Mouse (Mus musculus): ENCODE data around the gene Clcc1. TPM values are rescaled to one million over a fixed set of nuclear protein-coding genes. Genes with fewer than 3 reads are reported as not detected.

Gene Clcc1
- total RNA-seq (2012; rRNA removed) = 38.0 and 43.0 TPM in 2 replicates
- 10 to 100 TPM in 1 of 2 experiments, not detected in 1; 25.9 TPM for polyA plus RNA-seq (2012; ENCODE audit: insufficient read depth in 1 of 2, insufficient read length in 2 of 2, low read depth in 1 of 2, low replicate concordance in 2 of 2, missing spikeins in 1 of 2)

GRCm38 (mm10) chr3:108653710-108654379 lies at the start of gene Clcc1:
Clcc1 (plus strand) TSS chr3:108653913.
- peak within 1 kb of the TSS; percentile 86 for H3K27ac ChIP-seq (ENCODE audit: control insufficient read depth, low read depth, low read length)
- H3K4me1 ChIP-seq (ENCODE audit: control insufficient read depth in 1 of 2, insufficient read depth in 2 of 2, low read length in 2 of 2) = peaks cover 0 to 2% of the 10 kb centered on the region in 2 experiments; a peak in 2 of 4 replicates
- peaks cover 9% of the 10 kb centered on the region for H3K79me2 ChIP-seq (ENCODE audit: control insufficient read depth, insufficient read depth, low read length, poor library complexity)
- H3K4me3 ChIP-seq (ENCODE audit: control insufficient read depth in 1 of 2, insufficient read depth in 1 of 2, low read depth in 2 of 2, low read length in 2 of 2) = peak within 1 kb of the TSS; percentile 69 to 99
- H3K9ac ChIP-seq (ENCODE audit: control insufficient read depth, low read depth, low read length, poor library complexity, severe bottlenecking) = peak within 1 kb of the TSS; percentile 99
- peak; percentile 97 for DNase-seq (ENCODE audit: low read depth, low spot score)
- H3K36me3 ChIP-seq (ENCODE audit: control insufficient read depth in 1 of 2, insufficient read depth in 2 of 2, low read length in 2 of 2) = peaks cover 0 to 3% of the 10 kb centered on the region in 2 experiments; a peak in 1 of 4 replicates
- H3K27me3 ChIP-seq (ENCODE audit: control insufficient read depth in 1 of 2, insufficient read depth in 2 of 2, low read length in 2 of 2) = no peaks in the 10 kb centered on the region
- no peaks in the 10 kb centered on the region for H3K9me3 ChIP-seq (replicated peaks; ENCODE audit: insufficient read depth, low read length)
- TF ChIP-seq MAX (IDR thresholded peaks at IDR 0.05; ENCODE audit: low read length) = no peak; the same call in 1 of the 2 replicates
- TF ChIP-seq TCF12 (IDR thresholded peaks at IDR 0.05; ENCODE audit: low read depth, low read length) = peak; percentile 75
- no peak for TF ChIP-seq BHLHE40 (IDR thresholded peaks at IDR 0.05; ENCODE audit: borderline replicate concordance, low read depth, low read length)
- TF ChIP-seq MYB (IDR thresholded peaks at IDR 0.05; ENCODE audit: low read depth, low read length) = no peak
- peak; percentile 86 for TF ChIP-seq SIN3A (IDR thresholded peaks at IDR 0.05; ENCODE audit: low read length)
- no peak for TF ChIP-seq CHD2 (IDR thresholded peaks at IDR 0.05; ENCODE audit: low read length)
- peak; percentile 71; the same call in 1 of the 2 replicates for TF ChIP-seq E2F4 (IDR thresholded peaks at IDR 0.05; ENCODE audit: borderline replicate concordance, low read depth, low read length)
- no peak for TF ChIP-seq GABPA (IDR thresholded peaks at IDR 0.05; ENCODE audit: low read depth, low read length)
- no peak for TF ChIP-seq CTCF (IDR thresholded peaks at IDR 0.05 in 2 of 3, conservative IDR thresholded peaks at IDR 0.05 in 1 of 3; ENCODE audit: control insufficient read depth in 1 of 3, insufficient read depth in 1 of 3, low read depth in 2 of 3, low read length in 3 of 3, poor library complexity in 1 of 3, severe bottlenecking in 1 of 3)
- peak; percentile 88 for TF ChIP-seq TBP (IDR thresholded peaks at IDR 0.05; ENCODE audit: low read depth, low read length)
- peak; percentile 52; the same call in 1 of the 2 replicates for TF ChIP-seq ELF1 (IDR thresholded peaks at IDR 0.05; ENCODE audit: low read depth, low read length)
- no peak for TF ChIP-seq GATA1 (IDR thresholded peaks at IDR 0.05; ENCODE audit: low read depth, low read length)
- no peak for TF ChIP-seq SMC3 (IDR thresholded peaks at IDR 0.05; ENCODE audit: low read depth, low read length)
- TF ChIP-seq RAD21 (IDR thresholded peaks at IDR 0.05; ENCODE audit: low read depth, low read length) = no peak
- no peak for TF ChIP-seq RCOR1 (IDR thresholded peaks at IDR 0.05; ENCODE audit: low read depth, low read length)
- no peak for TF ChIP-seq JUND (IDR thresholded peaks at IDR 0.05; ENCODE audit: low read depth, low read length)
- peak; percentile 88 for TF ChIP-seq HCFC1 (IDR thresholded peaks at IDR 0.05; ENCODE audit: low read depth, low read length)
- TF ChIP-seq NRF1 (IDR thresholded peaks at IDR 0.05; ENCODE audit: insufficient read depth, low read depth, low read length, poor library complexity, severe bottlenecking) = no peak
- peak; percentile 82 for TF ChIP-seq MXI1 (IDR thresholded peaks at IDR 0.05; ENCODE audit: low read depth, low read length)
- TF ChIP-seq MYC (IDR thresholded peaks at IDR 0.05; ENCODE audit: low read depth, low read length) = no peak
- TF ChIP-seq USF1 (IDR thresholded peaks at IDR 0.05; ENCODE audit: low read depth, low read length) = 0 out of 2 replicates have a peak, but pooled peaks have one; percentile 25
- no peak for TF ChIP-seq TAL1 (IDR thresholded peaks at IDR 0.05; ENCODE audit: low read length)
- peak; percentile 19; the same call in 1 of the 2 replicates for TF ChIP-seq MAZ (IDR thresholded peaks at IDR 0.05; ENCODE audit: low read depth, low read length)
- no peak for TF ChIP-seq USF2 (IDR thresholded peaks at IDR 0.05; ENCODE audit: borderline replicate concordance in 1 of 2, insufficient read depth in 1 of 2, low read depth in 1 of 2, low read length in 2 of 2)
- peak; percentile 89 for TF ChIP-seq NELFE (IDR thresholded peaks at IDR 0.05; ENCODE audit: low read depth, low read length)
- TF ChIP-seq ETS1 (IDR thresholded peaks at IDR 0.05; ENCODE audit: low read depth, low read length) = no peak
- TF ChIP-seq ZC3H11A (IDR thresholded peaks at IDR 0.05; ENCODE audit: low read depth, low read length) = no peak
- TF ChIP-seq ZMIZ1 (IDR thresholded peaks at IDR 0.05; ENCODE audit: low read depth, low read length) = peak; percentile 94
- no peak for TF ChIP-seq POLR2AphosphoS5 (IDR thresholded peaks at IDR 0.05; ENCODE audit: borderline replicate concordance, low read depth, low read length)
- no peak for TF ChIP-seq EP300 (IDR thresholded peaks at IDR 0.05; ENCODE audit: low read depth in 1 of 2, low read length in 2 of 2)
- no peak for TF ChIP-seq MEF2A (IDR thresholded peaks at IDR 0.05; ENCODE audit: extremely low read depth, insufficient replicate concordance, low read depth, low read length, poor library complexity, severe bottlenecking)
- TF ChIP-seq CHD1 (IDR thresholded peaks at IDR 0.05; ENCODE audit: low read depth, low read length) = no peak; the same call in 1 of the 2 replicates
- peak; percentile 91 to 97 for TF ChIP-seq POLR2A (IDR thresholded peaks at IDR 0.05; ENCODE audit: control insufficient read depth in 1 of 2, insufficient read depth in 1 of 2, low read depth in 1 of 2, low read length in 2 of 2, poor library complexity in 1 of 2)
- TF ChIP-seq KAT2A (conservative IDR thresholded peaks at IDR 0.05; ENCODE audit: low read depth, low read length) = no peak; the same call in 1 of the 2 replicates
- peak; percentile 56; the same call in 1 of the 2 replicates for TF ChIP-seq UBTF (IDR thresholded peaks at IDR 0.05; ENCODE audit: borderline replicate concordance, insufficient read depth, low read depth, low read length)

All from MEL (cell line).